Mouse (Mus musculus) frontal cortex, postnatal 14 days (tissue): ENCODE results near the gene Trnt1.
A peak's percentile ranks its signal among the peaks of the same experiment; 100 is the strongest.

ENCODE experiments used
- DNase-seq, 2 experiments: peaks; one replicate each; pipeline ENCODE4 v3.0.0; 2022; ENCODE audit warnings: low spot score in 2 of 2

The Trnt1 gene

GRCm38 (mm10) chr6:106768640-106769289 is at the start of gene Trnt1:
Trnt1 (plus strand) TSS chr6:106769120.
- DNase-seq = peak; percentile 92 to 97

- no peak for DNase-seq
Observed at GRCm38 (mm10) chr6:106725642-106726041, 43.3 kb upstream of the Trnt1 start.

DNA sequence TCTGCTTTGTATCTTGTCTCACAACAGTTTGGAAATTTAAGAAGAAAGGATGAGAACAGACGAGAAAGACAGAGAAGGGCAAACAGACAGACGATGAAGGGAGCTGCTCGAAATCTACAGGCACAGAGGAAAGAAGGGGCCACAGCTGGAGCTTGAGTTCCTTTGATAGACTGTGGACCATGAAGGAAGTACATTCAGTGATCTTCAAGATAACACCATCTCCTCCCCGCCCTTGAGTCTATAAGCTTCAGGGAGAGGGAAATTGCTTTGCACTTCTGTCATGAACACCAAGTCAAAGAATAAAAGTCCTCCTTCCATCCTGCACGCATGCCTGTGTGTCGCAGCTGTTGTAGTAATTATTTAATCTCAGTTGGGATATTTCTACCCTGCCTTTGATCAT is 42.8 kb upstream of the Trnt1 start:
- DNase-seq = no peak

DNA sequence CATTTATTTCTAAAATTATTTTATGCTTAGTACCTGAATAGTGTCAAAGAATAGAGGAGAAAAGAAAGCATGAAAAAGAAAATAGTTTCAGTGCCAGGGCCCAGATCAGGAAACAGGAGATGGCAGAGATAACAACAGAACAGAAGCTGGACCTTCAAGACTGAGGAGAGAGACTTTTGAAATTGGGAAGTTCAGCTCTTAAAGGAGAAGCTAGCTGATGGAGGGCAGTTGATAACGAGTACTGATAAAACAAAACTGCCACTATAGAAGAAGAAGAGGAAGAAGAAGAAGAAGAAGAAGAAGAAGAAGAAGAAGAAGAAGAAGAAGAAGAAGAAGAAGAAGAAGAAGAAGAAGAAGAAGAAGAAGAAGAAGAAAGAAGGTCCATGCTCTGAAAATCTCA is 41.2 kb upstream of the Trnt1 start:
- DNase-seq = no peak

DNA sequence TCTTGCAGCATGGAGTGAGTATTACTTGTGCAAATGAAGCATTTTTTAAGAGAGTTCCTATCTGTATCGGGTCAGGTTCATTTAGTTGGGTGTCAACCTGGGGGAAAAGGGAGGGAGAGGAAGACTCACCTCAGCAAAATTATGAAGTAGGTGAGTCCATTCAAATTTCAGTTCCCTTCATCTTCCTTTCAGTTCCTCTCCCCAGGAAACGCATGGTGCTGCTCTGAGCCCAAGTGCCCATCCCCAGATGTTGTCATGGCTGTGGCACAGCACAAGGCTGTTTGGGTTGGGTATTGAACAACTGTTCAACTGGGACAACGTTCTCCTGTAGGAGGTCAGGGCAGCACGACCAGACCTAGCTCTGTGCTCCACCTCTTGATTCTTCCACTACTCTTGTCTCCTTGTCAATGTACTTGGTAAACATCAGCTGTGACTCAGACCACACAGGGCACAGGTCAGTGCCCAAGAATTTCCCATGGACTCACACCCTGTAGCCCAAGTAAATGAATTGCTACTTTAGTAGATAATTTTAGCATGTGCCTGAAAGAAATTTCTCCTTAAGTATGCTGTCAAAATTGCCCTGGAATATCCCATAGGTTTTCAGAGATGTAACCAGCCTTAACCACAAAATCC is 39.1 kb upstream of the Trnt1 start:
- no peak for DNase-seq

- DNase-seq = no peak
Observed at GRCm38 (mm10) chr6:106732563-106732962, 36.4 kb upstream of the Trnt1 start.

DNA sequence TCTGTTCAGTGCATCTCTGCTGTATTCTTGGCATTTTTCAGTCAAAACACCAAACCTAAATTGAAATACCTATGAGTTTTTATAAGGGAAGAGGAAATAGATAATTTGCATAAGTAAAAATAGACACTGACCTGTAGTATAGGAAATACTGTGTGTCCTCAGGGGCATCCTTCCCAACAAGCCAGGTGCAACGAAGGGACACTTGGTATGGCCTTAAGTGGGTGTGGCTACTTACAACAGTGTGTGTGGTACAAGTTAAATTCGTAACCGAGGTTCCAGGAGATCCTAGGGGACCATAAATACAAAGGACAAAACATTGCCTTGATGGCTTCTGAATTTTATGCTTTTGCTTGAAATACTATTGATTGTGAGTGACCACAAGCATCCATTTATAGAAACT is 30.7 kb upstream of the Trnt1 start:
- DNase-seq = no peak

GRCm38 (mm10) chr6:106740244-106740825 is 28.6 kb upstream of the Trnt1 start:
- DNase-seq = no peak

DNA sequence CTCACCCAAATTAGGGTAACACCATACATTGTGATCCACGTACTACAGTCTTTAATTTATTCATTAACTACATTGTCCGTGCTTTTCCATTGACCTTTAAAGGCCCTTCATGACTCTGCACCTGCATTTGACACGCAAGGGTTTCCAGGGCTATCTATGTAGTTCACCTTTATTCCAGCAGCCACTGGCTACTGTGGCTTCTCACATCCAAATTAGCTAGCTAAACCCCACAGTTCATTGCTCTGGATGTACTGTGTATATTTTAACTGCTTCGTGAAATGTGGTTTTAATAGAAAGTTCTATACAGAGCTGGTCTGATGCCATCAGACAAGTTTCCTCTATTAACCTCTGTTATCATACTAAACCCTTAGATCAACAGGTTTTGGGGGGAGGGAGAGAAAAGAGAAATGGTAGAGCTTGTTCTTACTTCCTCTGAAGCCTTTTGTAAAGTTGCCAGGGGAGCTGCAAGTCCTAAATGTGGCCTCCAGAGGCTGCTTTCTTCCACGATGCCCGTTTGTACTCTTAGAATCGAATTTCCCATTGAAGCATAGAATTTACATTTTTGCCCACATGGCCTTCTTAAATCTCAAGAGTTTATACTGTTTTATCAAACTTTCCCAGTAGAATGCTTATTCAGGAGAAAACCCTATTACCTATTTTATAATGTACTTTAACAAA is 25.2 kb upstream of the Trnt1 start:
- no peak for DNase-seq

- DNase-seq = no peak
Observed at GRCm38 (mm10) chr6:106745673-106746394, 23.1 kb upstream of the Trnt1 start.

DNA sequence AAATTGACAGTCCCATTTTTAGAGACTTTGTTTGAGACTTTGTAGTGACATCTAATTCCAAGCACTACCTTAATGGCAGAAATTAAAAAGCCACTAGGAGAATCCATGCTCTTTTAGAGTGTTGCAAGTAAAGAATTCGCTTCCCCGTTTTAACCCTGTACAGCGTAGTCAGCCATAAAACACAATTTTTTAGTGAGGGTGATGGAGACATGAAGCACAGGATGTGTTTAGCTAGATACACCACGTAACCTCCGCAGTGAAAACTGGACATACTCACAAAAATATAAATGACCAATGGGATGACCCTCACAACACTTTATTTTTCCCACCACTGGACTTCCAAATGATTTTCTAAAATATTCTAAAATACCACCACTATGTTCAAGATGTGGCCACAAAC is 21.7 kb upstream of the Trnt1 start:
- DNase-seq = no peak

- DNase-seq = no peak
Observed at GRCm38 (mm10) chr6:106747804-106748203, 21.1 kb upstream of the Trnt1 start.

GRCm38 (mm10) chr6:106748887-106749388 is 20.0 kb upstream of the Trnt1 start, which contains the start of gene Il5ra:
Il5ra (minus strand) TSS chr6:106749037.
- no peak for DNase-seq

GRCm38 (mm10) chr6:106750291-106750690 is 18.6 kb upstream of the Trnt1 start:
- DNase-seq = no peak

DNA sequence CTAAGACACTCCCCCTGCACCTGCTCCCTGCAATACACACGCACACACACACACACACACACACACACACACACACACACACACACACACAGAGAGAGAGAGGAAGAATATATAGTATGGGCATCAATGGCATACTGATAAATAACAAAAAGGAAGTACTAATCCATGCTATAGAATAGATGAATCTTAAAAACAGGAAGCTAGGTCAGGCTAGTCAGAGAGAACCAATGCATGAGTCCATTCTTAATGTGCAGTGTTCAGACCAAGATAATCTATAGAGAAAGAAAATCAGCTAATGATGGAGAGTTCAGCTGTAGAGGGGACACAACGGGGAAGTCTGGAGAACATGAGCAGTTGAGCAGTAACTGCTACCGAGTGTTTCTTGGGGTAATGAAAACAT is 10.6 kb upstream of the Trnt1 start:
- no peak for DNase-seq

DNA sequence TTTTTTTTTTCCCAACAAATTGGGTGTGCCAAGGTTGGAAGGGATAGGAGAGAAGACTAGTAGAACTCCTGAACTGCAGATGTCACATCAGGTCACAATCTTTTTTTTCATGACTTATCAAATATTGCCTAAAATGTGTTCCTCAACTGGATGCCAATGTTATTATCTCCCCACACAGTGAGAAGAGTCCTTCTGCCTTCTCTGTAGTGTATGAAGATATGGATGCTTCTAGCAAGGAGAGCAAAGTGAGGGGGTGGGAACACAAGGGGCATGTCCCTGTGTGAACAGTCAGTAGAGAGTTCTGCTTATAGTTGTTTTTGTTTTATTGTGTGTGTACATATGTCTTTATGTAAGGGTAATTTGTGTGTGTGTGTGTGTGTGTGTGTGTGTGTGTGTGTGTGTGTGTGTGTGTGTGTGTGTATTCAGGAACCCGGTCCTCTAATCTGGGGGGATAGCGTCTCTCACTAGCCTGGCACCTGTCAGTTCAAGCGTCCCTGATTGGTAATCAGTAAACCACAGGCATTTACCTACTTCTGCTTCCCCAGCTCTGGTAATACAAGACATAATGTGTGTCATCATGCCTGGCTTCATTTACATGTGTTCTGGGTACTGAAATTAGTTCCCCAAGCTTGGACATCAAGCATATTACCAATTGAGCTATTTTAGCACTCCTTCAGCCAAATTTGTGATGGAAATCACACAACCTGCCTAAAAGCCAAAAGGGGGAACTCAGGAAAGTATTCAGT is 8.3 kb upstream of the Trnt1 start:
- no peak for DNase-seq

DNA sequence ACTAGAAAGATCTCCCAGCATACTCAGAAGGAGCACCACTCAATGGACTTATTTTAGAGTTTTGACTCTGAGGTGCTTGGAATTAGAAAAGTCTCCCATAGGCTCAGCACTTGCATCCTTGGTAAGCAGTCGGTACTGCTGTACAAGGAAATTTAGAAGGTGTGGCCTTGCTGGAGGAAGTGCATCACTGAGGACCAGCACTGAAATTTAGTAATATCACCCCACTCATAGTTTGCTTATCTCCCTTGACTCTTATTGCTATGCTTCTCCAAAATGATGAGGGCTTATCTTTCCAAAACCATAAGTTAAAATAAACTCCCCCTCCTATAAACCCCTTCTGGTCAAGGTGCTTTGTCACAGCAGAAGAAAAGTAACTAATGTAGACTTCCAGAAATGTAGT is 7.4 kb upstream of the Trnt1 start:
- DNase-seq = no peak

GRCm38 (mm10) chr6:106765892-106766291 is 3.0 kb upstream of the Trnt1 start:
- DNase-seq = no peak

DNA sequence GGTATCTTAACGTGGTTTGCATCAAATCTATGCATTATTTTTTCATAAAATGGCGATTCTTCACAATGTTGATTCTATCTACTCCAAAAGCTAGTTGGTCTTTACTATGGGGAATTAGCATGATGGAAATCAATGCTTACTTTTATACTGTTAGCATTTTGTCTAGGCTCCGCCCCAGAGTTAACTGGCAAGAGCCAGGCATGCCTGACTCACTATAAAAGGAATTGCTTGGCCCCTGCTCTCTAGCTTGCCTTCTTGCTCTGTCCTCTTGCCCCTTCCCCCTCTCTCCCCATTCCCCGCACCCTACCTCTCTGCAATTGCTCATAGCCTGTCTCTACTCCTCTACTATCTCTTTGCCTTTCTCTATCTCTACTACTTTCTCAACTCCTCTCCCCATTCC is 2.1 kb upstream of the Trnt1 start:
- no peak for DNase-seq

GRCm38 (mm10) chr6:106769290-106769866 is 458 bp downstream of the Trnt1 start:
- no peak for DNase-seq

- DNase-seq = no peak
Observed at GRCm38 (mm10) chr6:106770046-106770445, 1.1 kb downstream of the Trnt1 start.
